Mouse (Mus musculus) limb, embryonic 14.5 days (tissue): ENCODE results near the gene Plcb3. TPM values are rescaled to one million over a fixed set of nuclear protein-coding genes. Genes with fewer than 3 reads are reported as not detected.

Source experiments
- ATAC-seq: fragments of 200-750 bp; cut with Nextera tagmentation; 2 replicates; pipeline ENCODE4 v1.8.0; 2017; ENCODE audit warnings: low read depth, moderate number of reproducible peaks, moderate TSS enrichment; ENCODE audit not compliant: low FRiP score
- DNase-seq: peaks from one replicate; pipeline ENCODE4 v3.0.0-alpha.2; 2015; ENCODE audit warnings: low spot score
- H3K27ac ChIP-seq: fragments of 300-500 bp; sonication (generic); replicated peaks from 2 replicates; pipeline ENCODE4 v1.5.1; 2014; ENCODE audit warnings: low read depth, mild to moderate bottlenecking, low read length, moderate library complexity, mixed read lengths
- H3K27me3 ChIP-seq: fragments of 300-500 bp; sonication (generic); 2 replicates; pipeline ENCODE4 v1.6.1; 2014; ENCODE audit warnings: low read length, mixed read lengths; ENCODE audit not compliant: control insufficient read depth, insufficient read depth
- H3K36me3 ChIP-seq: fragments of 300-500 bp; sonication (generic); 2 replicates; pipeline ENCODE4 v1.6.1; 2014; ENCODE audit warnings: mild to moderate bottlenecking, low read length, moderate library complexity, mixed read lengths; ENCODE audit not compliant: control insufficient read depth, insufficient read depth
- H3K4me1 ChIP-seq: fragments of 300-500 bp; sonication (generic); 2 replicates; pipeline ENCODE4 v1.6.1; 2014; ENCODE audit warnings: antibody characterized with exemption, low read length, mixed read lengths; ENCODE audit not compliant: control insufficient read depth, insufficient read depth
- H3K4me2 ChIP-seq: fragments of 300-500 bp; sonication (generic); replicated peaks from 2 replicates; pipeline ENCODE4 v1.6.1; 2014; ENCODE audit warnings: low read depth, mild to moderate bottlenecking, low read length, moderate library complexity; ENCODE audit not compliant: severe bottlenecking
- H3K4me3 ChIP-seq: fragments of 300-500 bp; sonication (generic); replicated peaks from 2 replicates; pipeline ENCODE4 v1.5.1; 2014; ENCODE audit warnings: low read length
- H3K9ac ChIP-seq: fragments of 300-500 bp; sonication (generic); 2 replicates; pipeline ENCODE4 v1.6.1; 2014; ENCODE audit warnings: mild to moderate bottlenecking, low read depth, low read length, moderate library complexity; ENCODE audit not compliant: severe bottlenecking
- H3K9me3 ChIP-seq: fragments of 300-500 bp; sonication (generic); 2 replicates; pipeline ENCODE4 v1.6.1; 2016; ENCODE audit warnings: low read length; ENCODE audit not compliant: control insufficient read depth
- POLR2A ChIP-seq: fragments of 200-500 bp; IDR thresholded peaks from 2 replicates; pipeline ENCODE4 v1.8.0; 2012; ENCODE audit warnings: inconsistent platforms, mild to moderate bottlenecking, moderate library complexity, borderline replicate concordance; ENCODE audit not compliant: insufficient read depth, insufficient read length; ENCODE audit errors: extremely low read depth
- WGBS: fragments of 180-500 bp; shearing (Covaris S2); extraction: QIAGEN DNeasy Blood & Tissue Kit; methylation state at CpG from one replicate; pipeline ENCODE4 v1.1.7; 2014; 5-methylcytosine and 5-hydroxymethylcytosine counted together
- polyA plus RNA-seq, 2 experiments: library from polyadenylated mRNA; depleted of rRNA in 1 of 2; stranded (reverse) in 1 of 2; unstranded in 1 of 2; fragments of >200 nt; fragmentation: Nextera tagmentation in 1 of 2; extraction: Ambion mirVana in 1 of 2; gene quantifications; 2 replicates each; pipeline versions ENCODE4 v1.2.1 to v1.2.3; 2012 to 2014

The Plcb3 gene
- polyA plus RNA-seq, 2 experiments: 36.6 to 80.6 TPM

- Histone ChIP-seq H3K27me3 (no peaks in the 10 kb centered on the region), H3K9ac (no peak overlapping the region), H3K9me3 (no peaks in the 10 kb centered on the region), H3K4me2 (no peak overlapping the region), H3K4me3 (no peak overlapping the region), H3K36me3 (peaks cover 23% of the 10 kb centered on the region), H3K4me1 (no peaks in the 10 kb centered on the region), H3K27ac (no peak overlapping the region)
- TF ChIP-seq POLR2A: no peak
- ATAC-seq (no peak), DNase-seq (no peak)
- 90% methylated on average over 20 of the region's 20 CpGs for WGBS
These were observed 38.3 kb upstream of the Plcb3 start for GRCm38 (mm10) chr19:7014481-7015135.

- no peak for TF ChIP-seq POLR2A
- no peaks in the 10 kb centered on the region for H3K27me3 ChIP-seq
- no peak overlapping the region for H3K27ac ChIP-seq
- peaks cover 17% of the 10 kb centered on the region for H3K36me3 ChIP-seq
- H3K9me3 ChIP-seq: no peaks in the 10 kb centered on the region
- DNase-seq (no peak), ATAC-seq (no peak)
- WGBS: 85% methylated on average over 9 of the region's 9 CpGs
- H3K4me1 ChIP-seq: no peaks in the 10 kb centered on the region
- no peak overlapping the region for H3K4me2 ChIP-seq
- no peak overlapping the region for H3K9ac ChIP-seq
- H3K4me3 ChIP-seq: no peak overlapping the region
These were observed 37.7 kb upstream of the Plcb3 start for GRCm38 (mm10) chr19:7013984-7014383.

GRCm38 (mm10) chr19:7012426-7012825, 36.2 kb upstream of the Plcb3 start:
- H3K9ac ChIP-seq: no peak overlapping the region
- H3K4me2 ChIP-seq: no peak overlapping the region
- no peaks in the 10 kb centered on the region for H3K27me3 ChIP-seq
- no peak overlapping the region for H3K4me3 ChIP-seq
- H3K27ac ChIP-seq: no peak overlapping the region
- TF ChIP-seq POLR2A: no peak
- H3K4me1 ChIP-seq: no peaks in the 10 kb centered on the region
- DNase-seq (no peak), ATAC-seq (no peak)
- WGBS: 92% methylated on average over 4 of the region's 4 CpGs
- no peaks in the 10 kb centered on the region for H3K9me3 ChIP-seq
- H3K36me3 ChIP-seq: peaks cover 7% of the 10 kb centered on the region; the same call in 1 of the 2 replicates

- Histone ChIP-seq H3K27ac (no peak overlapping the region), H3K4me3 (no peak overlapping the region), H3K9me3 (no peaks in the 10 kb centered on the region), H3K27me3 (no peaks in the 10 kb centered on the region), H3K4me2 (no peak overlapping the region), H3K36me3 (no peaks in the 10 kb centered on the region), H3K9ac (no peak overlapping the region), H3K4me1 (no peaks in the 10 kb centered on the region)
- WGBS: 75% methylated on average over 9 of the region's 9 CpGs
- TF ChIP-seq POLR2A: no peak
- no peak for DNase-seq
- no peak for ATAC-seq
These were observed 30.8 kb upstream of the Plcb3 start for GRCm38 (mm10) chr19:7006892-7007593.

GRCm38 (mm10) chr19:6999360-7000063, 23.2 kb upstream of the Plcb3 start:
- TF ChIP-seq POLR2A: no peak
- Histone ChIP-seq H3K9ac (no peak overlapping the region), H3K27ac (no peak overlapping the region), H3K4me3 (no peak overlapping the region), H3K27me3 (no peaks in the 10 kb centered on the region), H3K4me1 (peaks cover 17% of the 10 kb centered on the region), H3K4me2 (no peak overlapping the region), H3K36me3 (peaks cover 22% of the 10 kb centered on the region), H3K9me3 (no peaks in the 10 kb centered on the region)
- DNase-seq (no peak), ATAC-seq (no peak)
- 94% methylated on average over 19 of the region's 19 CpGs for WGBS
